Mouse (Mus musculus): Measurements from ENCODE around the gene Atox1.
A peak's percentile ranks its signal among the peaks of the same experiment; 100 is the strongest.
"Not testable (repeated sequence)": the region's sequence is repeated elsewhere in the genome, so short reads cannot be mapped to it uniquely, and the experiment has no call there.

Gene Atox1

GRCm38 (mm10) chr11:55449531-55449930 is 11.5 kb downstream of the Atox1 start:
- no peak for DNase-seq

DNA sequence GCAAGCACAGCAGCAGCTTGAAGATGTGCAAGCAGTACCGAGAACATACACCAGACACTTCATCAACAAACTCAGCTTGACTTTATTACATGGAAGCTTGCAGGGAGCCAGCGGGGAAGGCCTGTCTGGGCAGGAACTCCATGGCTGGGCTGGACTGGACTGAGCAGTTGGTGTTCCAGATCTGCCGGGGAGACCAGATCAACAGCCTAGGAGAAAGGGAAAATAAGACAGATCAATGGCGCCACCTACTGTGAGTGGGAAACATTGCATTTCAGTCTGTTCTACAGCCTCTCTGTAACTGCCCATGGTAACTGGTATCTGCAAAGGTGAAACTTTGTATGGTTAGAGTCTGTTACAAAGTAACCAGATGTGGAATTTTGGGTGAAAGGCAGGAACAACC is 14.5 kb downstream of the Atox1 start:
- peak; percentile 90 to 92 for DNase-seq

DNA sequence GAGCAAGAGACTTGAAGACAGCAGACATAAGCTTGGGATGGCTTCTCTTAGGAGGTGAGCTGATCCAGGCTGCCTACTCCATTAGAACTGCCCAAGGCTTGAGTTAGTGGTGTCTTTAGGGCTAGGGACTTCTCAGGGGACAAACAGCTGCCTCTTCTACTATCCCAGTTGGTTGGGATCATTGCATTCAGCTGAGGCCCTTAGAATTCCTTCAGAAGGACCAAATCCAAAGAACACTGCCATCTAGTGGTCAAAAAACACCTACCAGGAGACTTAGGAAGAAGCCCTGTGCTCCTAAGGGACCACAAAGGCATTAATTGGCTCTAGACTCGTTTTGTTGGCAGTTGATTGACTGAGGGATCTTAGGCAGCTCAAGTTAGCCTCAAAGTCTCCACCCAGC is 16.3 kb downstream of the Atox1 start:
- peak; percentile 72 to 81 for DNase-seq

DNA sequence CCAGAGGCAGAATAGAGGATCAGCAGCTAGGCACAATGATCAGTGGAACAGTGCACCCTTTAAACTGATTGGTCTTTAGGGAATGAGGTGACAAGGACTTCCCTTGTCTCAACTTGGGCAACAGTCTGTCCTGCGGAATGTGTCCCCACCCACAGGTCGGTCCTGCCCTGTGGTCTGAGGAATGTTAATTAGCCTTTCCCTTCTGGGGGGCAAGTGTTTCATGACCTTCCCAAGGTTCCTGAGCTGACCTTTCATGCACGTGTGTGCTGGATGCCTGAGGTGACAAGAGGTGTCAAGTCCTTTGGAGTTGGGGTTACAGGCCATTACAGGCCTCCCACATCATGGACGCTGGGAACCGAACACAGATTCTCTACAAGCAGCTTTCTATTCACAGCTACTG is 21.3 kb downstream of the Atox1 start:
- DNase-seq: no peak

GRCm38 (mm10) chr11:55438031-55438430 is 23.0 kb downstream of the Atox1 start:
- peak; percentile 44 to 59 for DNase-seq

- DNase-seq: no peak
These were observed 24.9 kb downstream of the Atox1 start for GRCm38 (mm10) chr11:55436089-55436488.

DNA sequence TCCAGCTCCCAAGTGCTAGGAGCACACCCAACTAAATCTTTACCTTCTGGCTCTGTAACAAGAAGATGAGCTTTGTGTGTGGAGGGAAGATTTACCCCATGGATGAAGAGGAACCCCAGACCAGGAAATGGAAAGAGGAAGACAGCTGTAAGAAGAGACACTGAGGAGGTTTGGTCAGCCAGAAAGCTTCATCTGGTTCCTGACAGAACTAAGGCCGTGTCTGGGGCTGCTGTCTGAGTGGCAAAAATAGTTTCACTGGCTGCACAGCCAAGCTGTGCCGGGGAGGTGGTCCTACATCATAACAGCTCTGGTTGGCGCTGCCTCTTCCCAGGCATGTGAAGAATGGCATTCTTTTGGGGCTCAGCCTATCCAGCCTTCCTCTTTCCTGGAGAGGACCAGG is 28.1 kb downstream of the Atox1 start:
- no peak for DNase-seq

DNA sequence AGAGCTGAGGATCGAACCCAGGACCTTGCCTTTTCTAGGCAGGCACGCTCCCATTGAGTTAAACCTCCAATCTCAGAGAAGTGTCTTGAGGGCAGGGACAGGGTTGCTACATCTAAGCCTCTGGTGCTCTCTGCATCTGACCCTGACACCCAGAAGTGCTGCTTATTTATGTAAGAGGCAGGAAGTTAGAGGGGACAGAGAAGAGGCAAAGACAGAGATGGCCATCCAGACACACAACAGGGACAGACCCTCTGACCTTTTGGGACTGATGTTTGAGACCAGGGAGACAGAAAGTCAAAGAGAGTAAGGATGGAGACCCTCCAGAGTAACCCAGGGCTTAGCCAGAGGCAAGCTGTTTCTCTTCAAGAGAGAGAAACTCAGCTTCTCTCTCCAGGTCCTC is 31.1 kb downstream of the Atox1 start:
- no peak for DNase-seq

DNA sequence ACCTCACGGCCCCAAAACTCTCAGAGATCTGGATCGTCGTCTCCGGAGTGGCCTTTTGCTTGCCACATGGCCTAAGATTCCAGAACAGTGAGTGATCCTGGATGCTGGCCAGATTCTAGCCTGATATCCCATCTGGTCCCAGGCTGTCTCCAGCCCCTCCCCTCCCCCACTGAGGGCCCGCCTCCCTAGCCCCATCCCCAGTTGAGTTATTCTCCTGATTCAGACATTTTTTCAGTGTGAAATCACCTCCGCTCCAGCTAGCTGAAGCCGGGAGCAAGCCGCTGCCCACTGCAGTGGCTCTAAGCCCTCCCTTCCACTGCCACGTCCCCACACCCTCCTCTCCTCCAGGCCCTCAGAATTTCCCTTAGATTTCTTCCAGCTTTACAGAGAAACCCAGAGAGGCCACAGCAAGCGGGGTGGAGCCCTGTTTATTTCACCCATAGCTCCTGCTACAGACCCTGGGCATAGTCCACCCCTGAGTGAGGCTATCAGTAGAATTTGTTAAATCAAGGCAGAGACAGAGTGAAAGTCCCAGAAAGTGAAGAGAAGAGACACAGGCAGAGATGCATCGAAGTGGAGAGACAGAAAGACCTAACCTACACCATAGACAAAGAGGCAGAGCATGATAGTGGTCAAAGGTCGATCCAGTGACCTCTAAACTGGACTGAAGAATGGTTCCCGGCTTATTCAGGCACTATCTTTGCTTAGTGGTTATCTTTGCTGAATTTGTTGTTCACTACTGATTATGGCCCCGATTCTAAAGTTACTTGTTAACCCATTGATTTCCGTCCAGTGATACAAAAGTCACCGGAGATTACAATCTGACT is 32.6 kb downstream of the Atox1 start:
- peak; percentile 93 to 97 for DNase-seq

DNA sequence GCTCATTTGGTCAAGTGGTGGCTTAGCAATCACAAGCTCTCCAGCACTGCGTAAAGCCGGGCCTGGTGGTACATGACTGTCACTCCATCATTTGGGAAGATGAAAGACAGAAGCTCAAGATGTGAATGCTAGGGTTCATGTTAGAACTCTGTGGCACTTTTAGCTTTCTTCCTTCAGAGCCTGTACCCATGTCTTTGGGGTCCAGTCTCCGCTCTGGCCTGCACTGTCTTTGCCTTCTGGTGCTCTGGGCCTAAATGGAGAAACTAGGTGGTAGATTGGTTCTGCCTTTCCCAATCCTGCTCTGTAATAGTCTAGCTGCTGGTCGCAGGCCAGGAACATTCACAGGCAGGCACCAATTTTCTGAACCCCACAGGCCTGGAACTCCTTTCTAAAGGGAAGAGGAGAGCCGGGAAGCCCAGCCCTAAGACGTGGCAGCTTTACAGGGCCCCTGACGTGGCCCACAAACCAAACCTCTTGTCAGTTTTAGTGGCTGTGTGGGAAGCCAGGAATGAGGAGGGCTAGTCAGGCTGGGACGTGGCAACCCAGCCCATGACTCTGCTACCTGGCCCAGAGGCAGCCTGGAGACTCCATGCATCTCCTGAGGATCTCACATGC is 36.2 kb downstream of the Atox1 start:
- DNase-seq: peak in 1 of 2 experiments; percentile 38

GRCm38 (mm10) chr11:55423756-55424155 is 37.3 kb downstream of the Atox1 start:
- peak; percentile 81 to 82 for DNase-seq

DNA sequence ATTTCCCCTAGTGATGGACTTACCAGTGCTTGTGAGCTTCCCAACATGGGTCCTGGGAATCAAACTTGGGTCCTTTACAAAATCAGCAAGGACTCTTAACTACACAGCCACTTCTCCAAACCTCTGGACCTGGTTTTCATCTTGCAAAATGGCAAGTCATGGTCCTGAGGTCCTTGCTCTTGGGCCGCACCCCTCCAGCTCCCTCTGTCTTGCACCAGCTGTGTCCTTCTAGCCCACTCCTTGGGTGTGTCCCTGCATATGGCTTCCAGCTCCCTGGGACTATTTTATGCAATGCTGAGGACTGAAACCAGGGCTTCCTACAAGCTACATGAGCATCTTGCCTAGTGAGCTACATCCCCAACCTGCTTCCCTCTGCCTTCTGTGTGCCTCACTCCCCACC is 38.1 kb downstream of the Atox1 start, which contains the start of gene Sparc:
Gene Sparc, minus strand, starts transcription at position 206 of the 400 bp plus-strand sequence.
- no peak for DNase-seq

- DNase-seq: peak in 1 of 2 experiments; percentile 21
These were observed 41.2 kb downstream of the Atox1 start for GRCm38 (mm10) chr11:55419678-55420307.

GRCm38 (mm10) chr11:55419296-55419677 is 41.8 kb downstream of the Atox1 start:
- peak; percentile 85 to 88 for DNase-seq

- no peak for DNase-seq
These were observed 42.4 kb downstream of the Atox1 start for GRCm38 (mm10) chr11:55418704-55419061.

DNA sequence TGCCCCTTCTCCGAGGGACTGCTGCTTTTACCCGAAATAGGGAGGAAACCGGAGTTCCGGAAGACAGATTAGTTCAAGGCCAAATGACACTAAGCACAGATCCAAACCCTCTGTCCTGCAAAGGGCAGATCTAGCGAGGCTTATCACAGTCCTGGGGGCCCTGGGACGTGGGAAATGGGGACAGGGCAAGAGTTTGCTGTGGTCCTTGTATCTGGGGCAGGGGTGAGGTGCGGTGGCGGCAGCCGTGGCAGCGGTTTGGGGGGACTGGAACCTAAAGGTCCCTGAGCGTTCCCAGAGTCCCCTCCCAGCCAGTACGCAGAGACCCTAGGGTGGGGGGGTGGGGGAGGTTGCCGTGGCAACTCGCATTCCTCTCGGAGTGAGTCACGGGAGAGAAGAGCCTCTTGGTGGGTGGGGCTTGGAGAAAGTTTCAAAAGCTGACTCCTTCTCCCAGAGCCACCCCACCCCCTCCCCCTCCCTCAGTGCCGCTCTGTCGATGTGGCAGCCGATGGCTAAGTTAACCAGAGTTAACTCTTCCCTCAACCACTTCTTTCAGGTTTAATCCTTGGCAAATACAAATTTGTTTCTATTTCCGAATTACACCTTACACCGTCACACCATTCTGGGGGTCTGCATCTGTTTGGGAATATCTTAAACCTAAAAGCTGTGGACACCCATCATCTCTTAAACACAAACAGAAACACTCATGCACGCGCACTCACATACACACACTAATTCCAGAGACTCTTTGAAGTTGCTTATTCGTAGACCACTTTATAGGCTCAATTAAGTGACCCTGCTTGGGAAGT is 42.9 kb downstream of the Atox1 start:
- no peak for DNase-seq

- DNase-seq: no peak
These were observed 44.3 kb downstream of the Atox1 start for GRCm38 (mm10) chr11:55416609-55417265.

DNA sequence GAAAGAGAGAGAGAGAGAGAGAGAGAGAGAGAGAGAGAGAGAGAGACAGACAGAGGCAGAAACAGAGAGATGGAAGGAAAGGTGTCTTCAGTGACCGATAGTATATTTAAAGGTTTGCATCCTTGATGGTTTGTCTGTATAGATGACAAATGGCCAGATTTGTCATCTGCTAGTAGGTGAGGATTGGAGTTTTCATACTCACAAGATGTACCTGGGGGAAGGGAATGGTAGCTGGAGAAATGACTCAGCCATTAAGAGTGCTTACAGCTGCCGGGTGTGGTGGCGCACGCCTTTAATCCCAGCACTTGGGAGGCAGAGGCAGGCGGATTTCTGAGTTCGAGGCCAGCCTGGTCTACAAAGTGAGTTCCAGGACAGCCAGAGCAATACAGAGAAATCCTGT is 45.3 kb downstream of the Atox1 start:
- not testable (repeated sequence) for DNase-seq

- DNase-seq: no peak
These were observed 45.9 kb downstream of the Atox1 start for GRCm38 (mm10) chr11:55415036-55415704.

DNA sequence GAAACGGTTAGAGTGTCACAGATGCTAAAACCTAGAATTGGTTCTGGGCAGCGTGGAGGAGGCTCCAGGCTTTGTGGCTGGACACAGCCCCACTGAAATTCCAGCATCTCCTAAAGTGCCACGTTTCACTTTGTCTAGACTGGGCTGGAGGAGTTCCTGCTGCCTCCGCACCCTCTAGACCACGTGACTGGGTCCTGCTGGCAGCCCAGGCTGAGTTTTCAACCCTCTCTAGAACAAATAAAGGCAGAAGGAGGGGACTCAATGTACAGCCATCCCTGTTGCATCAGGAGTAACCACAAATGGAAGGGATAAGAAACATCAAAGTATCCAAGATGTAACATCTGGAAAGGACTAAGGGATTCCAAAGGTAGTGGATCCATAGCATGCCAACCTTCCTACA is 46.7 kb downstream of the Atox1 start:
- DNase-seq: no peak

- no peak for DNase-seq
These were observed 47.6 kb downstream of the Atox1 start for GRCm38 (mm10) chr11:55413416-55413796.
